ENCODE assay signal across 9 mouse cellular contexts in the genomic region with DNA sequence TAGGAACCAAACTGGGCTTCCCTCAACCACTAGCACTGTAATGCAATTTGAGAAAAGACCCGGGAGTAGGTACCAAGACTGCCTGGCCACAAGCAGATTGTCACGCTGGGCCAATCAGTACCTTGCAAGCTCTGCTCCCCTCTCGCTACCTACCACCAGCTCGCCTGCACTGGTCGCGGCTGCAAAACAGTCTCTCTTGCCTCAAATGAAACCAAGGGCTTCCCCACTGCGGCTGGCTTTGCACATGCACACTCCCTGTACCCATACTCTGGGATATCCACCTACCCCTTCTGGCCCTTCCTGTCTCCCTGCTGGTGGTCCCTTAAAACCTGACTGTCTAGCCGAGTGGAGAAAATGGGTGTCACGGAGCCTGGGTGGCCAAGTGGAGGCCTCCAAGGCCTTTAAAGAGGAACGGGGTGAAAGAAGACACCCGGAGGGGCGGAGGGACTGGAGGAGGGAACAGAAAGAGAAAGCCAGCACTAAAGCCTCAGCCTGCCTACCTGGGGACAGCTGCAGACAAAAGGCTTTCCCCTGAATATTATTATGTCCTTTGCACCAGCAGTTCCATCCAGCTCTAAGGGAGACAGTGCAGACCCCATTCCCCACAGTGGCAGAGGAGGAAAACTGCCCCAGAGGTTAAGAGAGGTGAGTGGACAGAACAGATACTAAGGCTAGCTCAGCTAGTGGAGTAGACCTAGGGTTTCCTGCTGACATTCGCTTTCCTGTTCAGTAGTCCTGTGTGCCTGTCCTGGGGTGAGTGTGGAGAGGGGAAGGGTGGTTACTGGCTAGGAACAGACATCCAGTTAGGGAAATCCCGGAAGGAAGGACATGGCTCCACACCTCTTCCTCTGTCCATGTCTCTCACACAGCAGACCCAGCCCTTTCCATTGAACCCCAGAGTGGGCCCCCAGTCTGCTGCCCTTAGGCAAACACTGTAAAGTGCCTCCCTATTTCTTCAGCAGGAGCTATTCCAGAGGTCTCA. TPM values are rescaled to one million over a fixed set of nuclear protein-coding genes. Genes with fewer than 3 reads are reported as not detected.
DNase-seq lines count a peak whose midpoint lies in the region; ATAC-seq and TF ChIP-seq lines count a peak whose summit lies in the region.
"Had no signal": no experiment of that assay in that cellular context is flagged by ENCODE, and none has a peak within 500 bp of the region (broad histone marks: within the 10 kb centered on the region; RNA-seq: fewer than 3 reads in every experiment).

No protein-coding gene starts in this region.

- no peaks in the 10 kb centered on the region for H3K36me3 ChIP-seq in forebrain, embryonic 11.5 days (ENCODE audit: control insufficient read depth, insufficient read depth, low read length)
- H3K36me3 ChIP-seq in forebrain, postnatal 0 days (ENCODE audit: insufficient read depth): no peaks in the 10 kb centered on the region
- no peaks in the 10 kb centered on the region for H3K36me3 ChIP-seq in liver, postnatal 0 days (replicated peaks; ENCODE audit: insufficient read depth, low read length)
- H3K36me3 ChIP-seq in heart, embryonic 16.5 days (ENCODE audit: control insufficient read depth, insufficient read depth): no peaks in the 10 kb centered on the region

- H3K4me2 ChIP-seq in forebrain, embryonic 11.5 days (ENCODE audit: low read depth, low read length, severe bottlenecking): no peak overlapping the region
- no peak overlapping the region for H3K4me2 ChIP-seq in forebrain, postnatal 0 days (ENCODE audit: low read depth)
- H3K4me2 ChIP-seq in liver, postnatal 0 days (ENCODE audit: low read depth, low read length): 0 out of 2 replicates have a peak overlapping the region, but pooled peaks have one; percentile 79
- peak overlapping the region; percentile 76 for H3K4me2 ChIP-seq in heart, embryonic 16.5 days (ENCODE audit: low read depth, low read length)

- WGBS in forebrain, embryonic 11.5 days: 12% methylated on average over 14 of the region's 14 CpGs
- WGBS in forebrain, postnatal 0 days: 32% methylated on average over 14 of the region's 14 CpGs
- WGBS in liver, postnatal 0 days (ENCODE audit: insufficient replicate concordance): 28% methylated on average over 14 of the region's 14 CpGs
- WGBS in heart, embryonic 16.5 days: 41% methylated on average over 14 of the region's 14 CpGs

- no peak overlapping the region for H3K9ac ChIP-seq in forebrain, embryonic 11.5 days (ENCODE audit: low read length)
- H3K9ac ChIP-seq in forebrain, postnatal 0 days: no peak overlapping the region
- H3K9ac ChIP-seq in liver, postnatal 0 days (replicated peaks): no peak overlapping the region
- H3K9ac ChIP-seq in heart, embryonic 16.5 days (ENCODE audit: low read length): no peak overlapping the region; the same call in 1 of the 2 replicates

- H3K27me3 ChIP-seq in forebrain, embryonic 11.5 days (ENCODE audit: control insufficient read depth, insufficient read depth, low read length): peaks cover 76% of the 10 kb centered on the region
- H3K27me3 ChIP-seq in forebrain, postnatal 0 days (ENCODE audit: insufficient read depth, low read length): peaks cover 3% of the 10 kb centered on the region; the same call in 1 of the 2 replicates
- peaks cover 59% of the 10 kb centered on the region for H3K27me3 ChIP-seq in liver, postnatal 0 days (ENCODE audit: insufficient read depth, low read length)
- H3K27me3 ChIP-seq in heart, embryonic 16.5 days (ENCODE audit: control insufficient read depth, insufficient read depth, low read length): peaks cover 50% of the 10 kb centered on the region

- ATAC-seq in forebrain, embryonic 11.5 days (replicated peaks; ENCODE audit: low FRiP score): no peak
- no peak for ATAC-seq in forebrain, postnatal 0 days
- ATAC-seq in liver, postnatal 0 days: no peak
- no peak for ATAC-seq in heart, embryonic 16.5 days (replicated peaks; ENCODE audit: extremely low read depth, insufficient read depth, low FRiP score)

- DNase-seq in forebrain, embryonic 11.5 days (ENCODE audit: low spot score): peak; percentile 51
- DNase-seq in forebrain, postnatal 0 days: no peak
- no peak for DNase-seq in liver, postnatal 0 days
- DNase-seq in liver (no peak), 416B (ENCODE audit: low read depth) (peak; percentile 50)
- no peak for DNase-seq in cerebellum, postnatal 25 days
- no peak for DNase-seq in gastrocnemius, postnatal 4 days (ENCODE audit: low spot score in 2 of 2)

- no peak for TF ChIP-seq EP300 in liver, postnatal 0 days (IDR thresholded peaks at IDR 0.05; ENCODE audit: low read depth)

- H3K27ac ChIP-seq in forebrain, embryonic 11.5 days (ENCODE audit: low read depth, low read length): no peak overlapping the region
- H3K27ac ChIP-seq in forebrain, postnatal 0 days (ENCODE audit: low read depth, low read length): no peak overlapping the region
- no peak overlapping the region for H3K27ac ChIP-seq in liver, postnatal 0 days (ENCODE audit: low read depth)
- H3K27ac ChIP-seq in heart, embryonic 16.5 days (ENCODE audit: low read length): 0 out of 2 replicates have a peak overlapping the region, but pooled peaks have one; percentile 7
- H3K27ac ChIP-seq: macrophage had no signal

- H3K4me3 ChIP-seq in forebrain, embryonic 11.5 days (ENCODE audit: low read depth, low read length): no peak overlapping the region
- H3K4me3 ChIP-seq in forebrain, postnatal 0 days (ENCODE audit: low read depth, low read length): no peak overlapping the region
- H3K4me3 ChIP-seq in liver, postnatal 0 days (ENCODE audit: low read depth, low read length): no peak overlapping the region
- H3K4me3 ChIP-seq in heart, embryonic 16.5 days (ENCODE audit: low read length): no peak overlapping the region

- peaks cover 7% of the 10 kb centered on the region; the same call in 1 of the 2 replicates for H3K4me1 ChIP-seq in forebrain, embryonic 11.5 days (replicated peaks; ENCODE audit: control insufficient read depth, insufficient read depth, low read length)
- H3K4me1 ChIP-seq in forebrain, postnatal 0 days (ENCODE audit: insufficient read depth): no peaks in the 10 kb centered on the region
- peaks cover 7% of the 10 kb centered on the region; the same call in 1 of the 2 replicates for H3K4me1 ChIP-seq in liver, postnatal 0 days (ENCODE audit: insufficient read depth)
- H3K4me1 ChIP-seq in heart, embryonic 16.5 days (ENCODE audit: control insufficient read depth, insufficient read depth, low read length): peaks cover 32% of the 10 kb centered on the region

- TF ChIP-seq CTCF in forebrain, postnatal 0 days (IDR thresholded peaks at IDR 0.05; ENCODE audit: low read depth): no peak
- TF ChIP-seq CTCF in liver, postnatal 0 days (IDR thresholded peaks at IDR 0.05; ENCODE audit: low read depth): no peak

- H3K9me3 ChIP-seq in forebrain, embryonic 11.5 days (ENCODE audit: control insufficient read depth, low read length): no peaks in the 10 kb centered on the region
- no peaks in the 10 kb centered on the region for H3K9me3 ChIP-seq in forebrain, postnatal 0 days (ENCODE audit: low read length)
- H3K9me3 ChIP-seq in liver, postnatal 0 days (ENCODE audit: low read length): no peaks in the 10 kb centered on the region
- no peaks in the 10 kb centered on the region; the same call in 1 of the 2 replicates for H3K9me3 ChIP-seq in heart, embryonic 16.5 days (replicated peaks; ENCODE audit: control insufficient read depth, low read length)

RNA-seq across cellular contexts. Expression of gene Bcor, which starts 30.0 kb away (rescaled TPM):
- 23.5 and 26.3 TPM in 2 replicates for polyA plus RNA-seq in forebrain, embryonic 11.5 days (2014; fragmentation: Nextera tagmentation; extraction: Ambion mirVana)
- total RNA-seq in forebrain, postnatal 0 days (2014; rRNA removed): 32.1 and 33.5 TPM in 2 replicates
- polyA plus RNA-seq in forebrain, postnatal 0 days (2015; fragmentation: Nextera tagmentation; extraction: Ambion mirVana): 10.3 and 10.5 TPM in 2 replicates
- polyA plus RNA-seq in liver, postnatal 0 days (2015; fragmentation: Nextera tagmentation; extraction: Ambion mirVana): 4.0 and 4.2 TPM in 2 replicates
- polyA plus RNA-seq in heart, embryonic 16.5 days (2015; fragmentation: Nextera tagmentation; extraction: Ambion mirVana): 11.5 and 13.5 TPM in 2 replicates
- 10 to 100 TPM; 38.1 to 38.7 TPM for total RNA-seq in gastrocnemius, postnatal 4 days (2021)

Comparison
In these comparisons a context has a peak if more than half of its experiments do, and no peak if none do; other contexts are left out.
1. DNase-seq: peak in forebrain, embryonic 11.5 days (single experiment) and 416B (single experiment); none in forebrain, postnatal 0 days (single experiment), liver, postnatal 0 days (single experiment), liver (single experiment), cerebellum, postnatal 25 days (0 of 2) and gastrocnemius, postnatal 4 days (0 of 2).
2. H3K4me2 ChIP-seq: peak in liver, postnatal 0 days (single experiment) and heart, embryonic 16.5 days (single experiment); none in forebrain, embryonic 11.5 days (single experiment) and forebrain, postnatal 0 days (single experiment).